Mouse (Mus musculus): ENCODE measurements around the gene Plxna4.

Gene Plxna4

GRCm38 (mm10) chr6:32260341-32260740, 327.7 kb downstream of the Plxna4 start:
- in situ Hi-C loops (cut with MboI, MseI) = no loop called here

GRCm38 (mm10) chr6:32255191-32255590, 332.8 kb downstream of the Plxna4 start:
- in situ Hi-C loops (cut with MboI, MseI) = no loop called here

GRCm38 (mm10) chr6:32252168-32252567, 335.8 kb downstream of the Plxna4 start:
- in situ Hi-C loops (cut with MboI, MseI) = no loop called here

GRCm38 (mm10) chr6:32251674-32252073, 336.3 kb downstream of the Plxna4 start:
- in situ Hi-C loops (cut with MboI, MseI) = no loop called here

- in situ Hi-C loops (cut with MboI, MseI) = no loop called here
Observed at GRCm38 (mm10) chr6:32246036-32246435, 342.0 kb downstream of the Plxna4 start.

GRCm38 (mm10) chr6:32243040-32243439, 345.0 kb downstream of the Plxna4 start:
- in situ Hi-C loops (cut with MboI, MseI) = no loop called here

GRCm38 (mm10) chr6:32231383-32231782, 356.6 kb downstream of the Plxna4 start:
- in situ Hi-C loops (cut with MboI, MseI) = no loop called here

GRCm38 (mm10) chr6:32226636-32227035, 361.4 kb downstream of the Plxna4 start:
- in situ Hi-C loops (cut with MboI, MseI) = no loop called here

GRCm38 (mm10) chr6:32224007-32224703, 363.8 kb downstream of the Plxna4 start:
- in situ Hi-C loops (cut with MboI, MseI) = no loop called here

- in situ Hi-C loops (cut with MboI, MseI) = no loop called here
Observed at GRCm38 (mm10) chr6:32220765-32221164, 367.2 kb downstream of the Plxna4 start.

- in situ Hi-C loops (cut with MboI, MseI) = no loop called here
Observed at GRCm38 (mm10) chr6:32218544-32218943, 369.4 kb downstream of the Plxna4 start.

GRCm38 (mm10) chr6:32212439-32212838, 375.6 kb downstream of the Plxna4 start:
- in situ Hi-C loops (cut with MboI, MseI) = no loop called here

GRCm38 (mm10) chr6:32210139-32210538, 377.9 kb downstream of the Plxna4 start:
- in situ Hi-C loops (cut with MboI, MseI) = no loop called here

GRCm38 (mm10) chr6:32208951-32209350, 379.0 kb downstream of the Plxna4 start:
- in situ Hi-C loops (cut with MboI, MseI) = no loop called here

- in situ Hi-C loops (cut with MboI, MseI) = no loop called here
Observed at GRCm38 (mm10) chr6:32204253-32204652, 383.7 kb downstream of the Plxna4 start.

GRCm38 (mm10) chr6:32203389-32203788, 384.6 kb downstream of the Plxna4 start:
- in situ Hi-C loops (cut with MboI, MseI) = no loop called here

GRCm38 (mm10) chr6:32202664-32203192, 385.3 kb downstream of the Plxna4 start:
- in situ Hi-C loops (cut with MboI, MseI) = no loop called here

GRCm38 (mm10) chr6:32201506-32201905, 386.5 kb downstream of the Plxna4 start:
- in situ Hi-C loops (cut with MboI, MseI) = no loop called here

- in situ Hi-C loops (cut with MboI, MseI) = no loop called here
Observed at GRCm38 (mm10) chr6:32199616-32200015, 388.4 kb downstream of the Plxna4 start.

- in situ Hi-C loops (cut with MboI, MseI) = no loop called here
Observed at GRCm38 (mm10) chr6:32196913-32197312, 391.1 kb downstream of the Plxna4 start.

GRCm38 (mm10) chr6:32193046-32193445, 394.9 kb downstream of the Plxna4 start:
- in situ Hi-C loops (cut with MboI, MseI) = no loop called here

GRCm38 (mm10) chr6:32184402-32184985, 403.5 kb downstream of the Plxna4 start:
- in situ Hi-C loops (cut with MboI, MseI) = no loop called here

- in situ Hi-C loops (cut with MboI, MseI) = no loop called here
Observed at GRCm38 (mm10) chr6:32183651-32184185, 404.3 kb downstream of the Plxna4 start.
